Mouse (Mus musculus): ENCODE results near the gene Trpt1. TPM values are rescaled to one million over a fixed set of nuclear protein-coding genes. Genes with fewer than 3 reads are reported as not detected.

Trpt1 gene
- 10 to 100 TPM; 18.4 to 19.5 TPM for total RNA-seq (2021)
- long read RNA-seq, experiment 1, partial matches to known transcripts = 0 of 10 reads
- long read RNA-seq, experiment 1, other reads (novel, unspliced or antisense) = 5 of 10 reads
- long read RNA-seq, experiment 2, partial matches to known transcripts = 2 of 8 reads
- long read RNA-seq, experiment 2, other reads (novel, unspliced or antisense) = 2 of 8 reads

- peak; percentile 73 to 86 for DNase-seq (ENCODE audit: low spot score in 2 of 2)
Measured at GRCm38 (mm10) chr19:6996006-6996405, at the start of gene Trpt1, which contains the start of gene Nudt22. Gene Trpt1 (plus strand): TSS chr19:6996131. Gene Nudt22 (minus strand): TSS chr19:6996117.

GRCm38 (mm10) chr19:6947742-6948141 is 48.2 kb upstream of the Trpt1 start:
- DNase-seq (ENCODE audit: low spot score in 2 of 2) = no peak

DNA sequence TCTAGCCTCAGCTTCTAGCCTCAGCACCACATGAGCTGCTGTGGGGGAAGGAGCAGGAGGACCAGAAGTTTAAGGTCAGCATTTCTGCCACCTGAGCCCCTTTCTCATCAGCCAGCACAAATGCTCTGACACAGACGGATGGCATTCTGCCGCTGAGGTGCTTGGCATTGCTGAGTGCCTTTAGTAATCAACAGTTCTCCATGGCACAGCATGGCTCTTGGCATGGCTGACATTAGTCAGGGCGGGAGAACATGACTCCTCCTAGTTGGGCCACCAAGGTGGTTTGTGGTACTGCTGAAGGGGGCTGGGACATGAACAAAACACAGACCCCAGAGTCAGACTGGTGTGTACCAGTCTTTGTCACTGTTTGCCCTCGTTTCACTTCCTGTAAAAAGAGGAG is 47.7 kb upstream of the Trpt1 start:
- DNase-seq (ENCODE audit: low spot score in 2 of 2) = no peak

DNA sequence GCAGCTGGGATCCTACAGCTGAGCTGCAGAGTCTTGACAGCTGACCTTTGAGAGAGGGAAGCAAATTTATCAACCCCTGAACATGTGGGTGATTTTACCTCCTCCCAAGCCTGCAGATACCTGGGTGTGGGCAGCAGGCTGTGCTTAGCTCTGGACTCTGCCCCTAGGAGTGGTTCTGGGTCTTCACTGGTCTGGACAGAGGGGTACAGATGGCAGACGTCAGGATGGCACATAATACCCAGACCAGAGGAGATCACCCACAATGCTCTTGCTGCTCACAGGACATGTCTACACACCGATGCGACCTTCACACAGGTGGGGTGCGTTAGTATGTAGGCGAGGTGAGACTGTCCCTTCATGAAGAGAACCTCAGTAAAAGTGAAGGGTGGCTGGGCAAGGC is 46.4 kb upstream of the Trpt1 start:
- no peak for DNase-seq (ENCODE audit: low spot score in 2 of 2)

DNA sequence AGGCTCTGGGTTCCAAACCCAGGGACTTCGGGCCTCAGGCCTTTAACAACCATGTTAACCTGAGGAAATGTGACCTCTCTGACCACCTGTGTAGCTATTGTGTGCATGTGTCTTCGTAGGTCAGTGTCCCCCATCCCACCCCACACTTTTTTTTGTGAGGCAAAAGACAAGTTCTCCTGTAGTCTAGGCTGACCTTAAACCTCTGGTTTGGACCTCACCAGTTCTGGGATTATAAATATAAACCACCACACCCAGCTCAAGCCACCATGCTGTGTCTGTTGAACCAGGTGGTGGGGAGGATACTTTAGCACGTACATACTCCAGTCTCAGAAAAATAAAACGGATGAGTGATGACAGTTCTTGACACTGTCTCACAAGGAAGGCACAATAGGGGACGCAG is 46.0 kb upstream of the Trpt1 start:
- DNase-seq (ENCODE audit: low spot score in 2 of 2) = no peak

DNA sequence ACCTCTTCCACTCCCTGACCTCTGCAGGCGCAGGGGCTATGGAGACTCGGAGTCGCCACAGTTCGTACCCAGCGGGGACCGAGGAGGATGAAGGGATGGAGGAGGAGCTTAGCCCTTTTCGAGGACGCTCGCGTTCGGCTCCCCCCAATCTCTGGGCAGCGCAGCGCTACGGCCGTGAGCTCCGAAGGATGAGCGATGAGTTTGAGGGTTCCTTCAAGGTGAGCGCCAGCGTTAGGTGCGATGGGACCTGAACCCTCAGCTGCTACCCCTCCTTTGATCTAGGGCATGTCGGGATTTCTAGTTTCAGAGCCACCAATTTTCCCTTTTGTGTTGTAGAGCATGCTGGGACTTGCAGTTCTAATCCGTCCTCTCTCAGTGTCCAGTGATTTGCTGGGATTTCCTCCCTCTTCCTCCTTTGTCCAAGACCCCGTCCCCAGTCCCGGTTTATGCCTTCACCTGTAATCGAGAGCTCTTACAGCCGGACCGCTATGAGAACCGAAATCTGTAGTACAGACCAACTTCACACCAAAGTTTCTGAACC is 45.2 kb upstream of the Trpt1 start:
- DNase-seq (ENCODE audit: low spot score in 2 of 2) = peak in 1 of 2 experiments; percentile 49

DNA sequence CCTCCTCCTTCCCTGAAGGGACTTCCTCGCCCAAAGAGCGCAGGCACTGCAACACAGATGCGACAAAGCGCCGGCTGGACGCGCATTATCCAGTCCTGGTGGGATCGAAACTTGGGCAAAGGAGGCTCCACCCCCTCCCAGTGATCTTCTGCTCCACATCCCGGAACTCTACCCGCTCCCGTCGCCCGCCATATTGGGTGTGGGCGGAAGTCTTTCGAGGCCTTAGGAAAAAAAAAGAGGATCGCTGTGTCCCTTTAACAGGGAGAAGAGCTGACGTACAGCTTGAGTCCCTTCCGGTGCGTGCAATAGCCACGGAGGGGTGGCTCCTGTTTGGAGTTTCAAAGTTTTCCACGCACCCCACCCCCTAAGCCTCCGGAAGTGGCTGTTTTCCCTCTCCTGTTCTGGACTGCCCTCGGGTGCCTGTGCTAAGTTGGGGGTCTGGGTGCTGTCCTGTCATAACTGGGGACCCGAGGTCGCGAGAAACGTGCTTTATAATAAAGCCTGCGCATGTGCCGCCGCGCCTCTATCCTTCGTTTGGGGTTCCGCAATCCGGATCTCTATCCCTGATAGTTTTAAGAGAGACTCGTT is 44.5 kb upstream of the Trpt1 start:
- peak; percentile 78 to 91 for DNase-seq (ENCODE audit: low spot score in 2 of 2)

- peak; percentile 66 to 77 for DNase-seq (ENCODE audit: low spot score in 2 of 2)
Measured at GRCm38 (mm10) chr19:6951994-6952711, 43.8 kb upstream of the Trpt1 start.

- no peak for DNase-seq (ENCODE audit: low spot score in 2 of 2)
Measured at GRCm38 (mm10) chr19:6952712-6953037, 43.3 kb upstream of the Trpt1 start.

- DNase-seq (ENCODE audit: low spot score in 2 of 2) = no peak
Measured at GRCm38 (mm10) chr19:6954046-6954445, 41.9 kb upstream of the Trpt1 start.

GRCm38 (mm10) chr19:6955424-6955823 is 40.5 kb upstream of the Trpt1 start:
- DNase-seq (ENCODE audit: low spot score in 2 of 2) = no peak

DNA sequence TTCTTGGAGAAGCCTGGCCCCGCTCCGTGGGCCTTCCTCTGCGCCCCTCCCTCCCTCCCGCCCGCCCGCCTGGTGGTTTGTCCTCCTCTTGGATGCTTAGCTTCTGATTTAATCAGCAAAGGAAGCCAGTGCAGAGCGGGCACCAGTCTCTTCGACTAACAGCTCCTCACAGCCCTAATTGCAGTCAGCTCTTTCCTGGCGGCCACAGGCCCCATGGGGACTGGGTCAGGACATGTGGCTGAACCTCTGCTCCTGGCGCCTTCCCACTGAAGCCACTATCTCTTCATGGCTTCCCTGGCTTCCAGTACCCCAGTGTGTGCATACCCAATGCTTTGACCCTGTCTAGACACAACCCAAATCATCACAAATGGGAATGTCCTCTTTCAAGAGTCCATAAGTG is 39.5 kb upstream of the Trpt1 start:
- DNase-seq (ENCODE audit: low spot score in 2 of 2) = no peak

DNA sequence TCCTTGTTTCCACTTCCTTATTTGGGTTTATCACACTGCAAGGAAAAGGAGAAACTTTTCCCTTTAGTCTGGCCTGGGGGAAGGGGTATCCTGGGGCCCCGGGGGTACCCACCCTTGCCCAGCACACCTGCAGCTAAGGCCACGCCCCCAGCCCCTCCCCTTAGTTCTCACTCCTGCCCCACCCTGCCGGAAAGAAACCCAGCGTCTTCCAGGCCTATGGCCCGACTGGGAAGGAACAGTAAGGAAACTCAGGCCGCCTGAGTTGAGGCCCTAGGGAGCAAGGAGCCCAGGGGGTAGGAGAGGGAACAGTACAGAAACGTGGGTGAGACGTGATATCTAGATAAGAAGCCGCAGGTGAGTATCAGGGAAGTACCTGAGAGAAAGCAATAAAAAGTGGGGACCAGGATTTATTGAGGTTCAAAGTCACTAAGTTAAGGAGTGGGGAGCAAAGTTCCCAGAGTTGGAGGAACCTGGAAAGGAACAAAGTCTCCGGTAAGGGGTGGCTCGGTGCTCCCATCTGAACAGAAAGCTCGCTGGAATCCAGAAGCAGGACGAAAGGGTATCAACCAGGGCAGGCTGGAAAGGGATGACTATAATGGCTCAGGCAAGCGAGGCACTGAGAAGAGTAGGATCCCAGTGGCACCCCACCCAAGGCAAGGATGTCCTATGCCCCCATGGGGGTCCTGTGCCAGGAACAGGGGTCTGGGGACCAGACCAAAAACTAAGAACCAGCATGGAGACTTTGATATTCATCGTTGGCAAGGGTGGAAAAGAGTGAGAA is 27.2 kb upstream of the Trpt1 start:
- no peak for DNase-seq (ENCODE audit: low spot score in 2 of 2)

GRCm38 (mm10) chr19:6969291-6969664 is 26.7 kb upstream of the Trpt1 start:
- no peak for DNase-seq (ENCODE audit: low spot score in 2 of 2)

- peak; percentile 68 to 75 for DNase-seq (ENCODE audit: low spot score in 2 of 2)
Measured at GRCm38 (mm10) chr19:6969665-6970381, 26.1 kb upstream of the Trpt1 start.

GRCm38 (mm10) chr19:6970460-6971085 is 25.4 kb upstream of the Trpt1 start:
- DNase-seq (ENCODE audit: low spot score in 2 of 2) = no peak

DNA sequence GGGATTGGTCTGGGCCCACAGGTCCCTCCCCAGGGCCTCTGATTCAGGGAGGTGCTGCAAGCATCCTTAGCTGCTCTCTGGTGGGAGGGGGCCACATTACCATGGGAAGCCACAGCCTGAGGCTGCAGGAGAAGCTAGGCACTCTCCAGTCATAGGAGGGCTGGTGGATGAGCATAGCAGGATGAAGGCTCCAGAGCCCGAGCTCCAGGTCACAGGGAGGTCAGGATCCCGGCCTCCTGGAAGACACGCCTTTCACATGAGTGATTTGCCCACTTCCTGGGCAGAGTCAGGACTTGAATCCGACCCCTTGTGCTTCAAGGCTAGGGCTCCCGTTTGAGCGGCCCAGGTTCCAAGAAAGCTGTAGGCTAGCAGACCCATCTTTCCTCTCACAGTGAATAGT is 24.3 kb upstream of the Trpt1 start:
- no peak for DNase-seq (ENCODE audit: low spot score in 2 of 2)

GRCm38 (mm10) chr19:6972247-6972917 is 23.5 kb upstream of the Trpt1 start:
- no peak for DNase-seq (ENCODE audit: low spot score in 2 of 2)

DNA sequence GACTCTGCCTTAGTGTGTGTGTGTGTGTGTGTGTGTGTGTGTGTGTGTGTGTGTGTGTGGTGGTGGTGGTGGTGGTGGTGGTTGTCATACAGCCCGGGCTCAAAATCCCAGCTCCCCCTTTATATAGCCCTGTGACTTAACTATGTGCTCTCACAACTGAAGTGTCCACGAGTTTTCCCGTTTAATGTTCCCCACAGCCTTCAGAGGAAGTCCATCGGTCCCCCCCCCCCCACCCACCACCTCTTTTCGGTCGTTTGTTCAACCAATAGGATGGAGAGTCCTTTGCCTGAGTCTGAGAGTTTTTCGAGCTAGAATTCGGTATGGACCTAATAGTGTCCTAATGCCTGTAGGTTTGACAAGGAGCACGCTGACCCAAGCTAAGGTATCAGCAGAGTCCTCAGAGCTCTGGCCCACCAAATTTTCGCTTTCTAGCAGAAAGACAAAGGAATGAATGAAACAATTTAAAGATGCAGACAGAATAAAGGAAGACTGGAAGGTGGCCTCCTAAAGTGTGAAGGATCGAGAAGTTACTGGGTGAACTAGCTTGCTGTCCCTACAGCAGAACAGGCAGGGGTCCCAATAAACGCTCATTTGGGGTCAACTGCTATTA is 22.2 kb upstream of the Trpt1 start:
- no peak for DNase-seq (ENCODE audit: low spot score in 2 of 2)
